Mouse (Mus musculus) c-Kit-positive CD71-negative TER-119-negative erythroid progenitor cells, embryonic 14.5 days (primary cell): ENCODE data around the gene Ube2r2.
A peak's percentile ranks its signal among the peaks of the same experiment; 100 is the strongest.

Source experiments
- DNase-seq: peaks from one replicate; pipeline ENCODE4 v3.0.0-alpha.2; 2013; ENCODE audit warnings: low read depth

Ube2r2 gene

DNA sequence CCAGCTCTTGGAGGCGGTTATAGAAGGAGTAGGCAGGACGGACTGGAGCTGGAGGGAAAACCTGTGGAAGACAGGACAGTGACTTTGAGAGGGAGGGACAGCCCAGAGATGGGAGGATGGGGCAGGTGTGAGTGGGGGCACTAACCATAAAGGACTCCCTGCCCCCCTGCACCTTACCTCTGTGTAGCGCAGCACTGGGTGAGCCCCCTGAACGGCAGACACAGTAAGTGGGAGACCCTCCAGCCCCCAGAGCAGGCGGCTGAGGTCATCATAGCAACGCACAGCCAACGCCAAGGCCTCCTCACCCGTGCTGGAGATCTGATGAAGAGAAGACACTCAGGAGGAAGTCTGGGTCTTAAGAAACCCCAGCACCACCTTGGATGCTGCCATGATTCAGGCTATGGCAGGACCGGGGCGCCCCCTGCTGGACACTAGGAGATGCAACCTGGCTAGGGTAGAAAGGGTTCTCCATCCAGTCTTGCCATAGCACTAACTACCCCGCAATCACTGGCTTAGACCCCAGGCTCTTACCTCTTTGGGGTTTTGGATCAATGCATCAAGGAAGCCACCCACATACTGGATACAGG lies 16.7 kb upstream of the Ube2r2 start:
- no peak for DNase-seq

DNA sequence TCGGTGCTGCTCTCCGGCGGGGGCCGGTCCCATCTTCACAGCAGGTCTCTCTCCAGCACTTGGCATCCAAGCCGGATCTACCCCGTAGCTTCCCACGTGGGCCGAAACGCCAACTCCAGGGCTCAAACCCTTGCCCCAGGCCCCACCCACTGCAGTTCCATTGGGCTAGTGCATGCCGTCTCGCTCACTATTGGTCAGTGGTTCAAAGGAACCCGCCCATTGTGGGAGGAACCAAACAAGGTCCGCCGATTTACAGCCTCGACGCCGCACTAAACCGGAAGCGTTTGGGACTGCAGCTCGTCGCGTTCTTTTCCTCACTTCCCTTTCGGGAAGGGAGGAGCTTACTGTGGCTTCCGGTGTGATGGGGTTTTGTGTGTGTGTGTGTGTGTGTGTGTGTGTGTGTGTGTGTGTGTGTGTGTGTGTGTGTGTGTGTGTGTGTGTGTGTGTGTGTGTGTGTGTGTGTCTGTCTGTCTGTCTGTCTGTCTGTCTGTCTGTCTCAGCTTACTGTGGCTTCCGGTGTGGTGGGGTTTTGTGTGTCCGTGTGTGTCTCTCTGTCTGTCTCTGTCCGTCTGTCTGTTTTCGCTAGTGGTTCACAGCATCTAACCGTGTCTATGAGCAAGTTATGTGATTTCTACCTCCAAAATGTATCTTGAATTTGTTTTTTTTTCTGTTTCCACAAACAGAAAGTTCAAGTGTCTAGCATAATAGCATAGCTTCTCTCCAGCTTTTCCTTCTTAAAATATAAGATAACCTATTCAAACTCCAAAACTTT lies 11.2 kb upstream of the Ube2r2 start, which contains the start of gene Nol6:
Gene Nol6 (minus strand): TSS at position 276 of the 772 bp plus-strand sequence.
- peak; percentile 99 for DNase-seq

DNA sequence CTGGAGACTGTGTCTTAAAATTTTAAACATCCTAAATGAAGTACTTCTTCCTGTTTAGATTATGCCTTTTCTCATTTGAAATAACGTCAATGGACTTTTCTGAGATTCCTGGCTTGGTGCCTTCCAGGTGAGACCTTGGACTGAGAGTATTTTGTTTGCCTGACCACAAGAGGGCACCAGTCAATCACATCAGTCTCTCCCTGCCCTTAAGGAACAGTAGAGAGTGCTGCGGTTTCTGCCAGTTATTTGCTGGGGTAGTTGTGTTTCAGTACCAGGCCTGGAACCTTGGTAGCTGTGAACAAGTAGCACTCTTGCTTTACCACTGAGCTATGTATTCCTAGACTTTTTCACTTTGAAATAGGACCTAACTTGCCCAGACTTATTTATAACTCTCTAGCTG lies 6.1 kb upstream of the Ube2r2 start:
- DNase-seq: peak; percentile 65

DNA sequence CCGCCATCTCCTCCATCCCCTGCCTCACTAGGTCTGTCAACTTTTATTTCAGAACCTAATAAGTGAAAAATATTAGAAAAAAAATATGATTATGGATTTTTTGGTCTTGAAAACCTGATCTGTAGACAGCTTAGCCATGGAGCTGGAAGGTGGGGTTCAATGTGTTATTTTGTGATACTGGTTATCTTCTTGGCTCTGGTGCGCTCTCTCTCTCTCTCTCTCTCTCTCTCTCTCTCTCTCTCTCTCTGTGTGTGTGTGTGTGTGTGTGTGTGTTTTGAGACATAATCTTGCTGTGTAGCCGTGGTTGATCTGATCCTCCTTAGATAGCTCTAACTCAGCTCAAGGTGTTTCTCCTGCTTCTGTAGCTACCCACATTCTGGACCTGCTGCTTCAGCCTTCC lies 5.7 kb upstream of the Ube2r2 start:
- peak; percentile 14 for DNase-seq

DNA sequence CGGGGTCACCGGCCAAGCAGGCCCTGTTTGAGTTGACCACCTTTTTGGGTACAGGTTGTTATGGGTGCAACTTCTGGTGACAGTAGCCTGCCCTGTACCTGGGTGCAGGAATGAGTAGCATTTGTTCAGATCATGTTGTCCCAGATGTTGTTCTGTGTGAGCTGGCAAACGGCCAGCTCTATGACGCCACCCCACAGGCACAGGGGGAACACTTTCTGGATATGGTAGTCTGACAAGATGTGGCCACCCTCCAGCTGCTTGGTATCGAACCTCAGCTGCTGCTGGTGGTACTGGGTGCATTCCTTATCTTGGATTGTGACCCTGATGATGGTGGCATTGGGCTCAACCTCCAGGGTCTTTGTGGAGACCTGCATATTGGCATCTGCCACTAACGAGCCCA lies 3.1 kb upstream of the Ube2r2 start:
- DNase-seq: no peak

DNA sequence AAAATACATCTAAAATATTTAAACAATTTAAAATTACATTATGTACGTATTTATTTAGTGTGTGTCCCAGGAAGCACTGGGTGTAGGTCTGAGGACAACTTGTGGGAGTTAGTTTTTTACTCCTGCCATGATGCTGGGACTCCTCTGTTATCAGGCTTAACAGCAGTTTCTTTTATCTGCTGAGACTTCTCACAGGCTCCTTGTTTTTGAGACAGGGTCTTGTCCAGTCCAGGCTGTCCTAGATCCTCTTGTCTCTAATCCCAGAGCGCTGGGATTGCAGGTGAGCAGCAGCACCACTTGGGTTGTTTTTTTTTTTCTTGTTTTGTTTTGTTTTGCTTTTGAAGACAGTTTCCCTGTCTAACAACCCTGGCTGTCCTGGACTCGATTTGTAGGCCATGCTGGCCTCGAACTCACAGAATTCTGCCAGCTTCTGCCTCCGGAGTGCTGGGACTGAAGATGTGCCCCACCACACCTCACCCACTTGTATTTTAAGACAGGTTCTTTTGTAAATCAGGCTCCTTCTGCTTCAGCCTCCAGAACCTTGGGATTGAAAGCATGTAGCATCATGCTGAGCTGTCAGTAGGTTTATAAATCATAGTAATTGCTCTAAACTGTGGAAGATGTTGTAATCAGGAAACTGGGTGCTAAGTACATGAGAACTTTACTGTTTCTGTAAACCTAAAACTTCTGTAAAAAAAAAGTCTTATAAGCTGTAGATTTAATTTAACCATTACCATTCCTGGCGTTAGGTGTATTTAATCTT lies 1.8 kb upstream of the Ube2r2 start:
- no peak for DNase-seq

DNA sequence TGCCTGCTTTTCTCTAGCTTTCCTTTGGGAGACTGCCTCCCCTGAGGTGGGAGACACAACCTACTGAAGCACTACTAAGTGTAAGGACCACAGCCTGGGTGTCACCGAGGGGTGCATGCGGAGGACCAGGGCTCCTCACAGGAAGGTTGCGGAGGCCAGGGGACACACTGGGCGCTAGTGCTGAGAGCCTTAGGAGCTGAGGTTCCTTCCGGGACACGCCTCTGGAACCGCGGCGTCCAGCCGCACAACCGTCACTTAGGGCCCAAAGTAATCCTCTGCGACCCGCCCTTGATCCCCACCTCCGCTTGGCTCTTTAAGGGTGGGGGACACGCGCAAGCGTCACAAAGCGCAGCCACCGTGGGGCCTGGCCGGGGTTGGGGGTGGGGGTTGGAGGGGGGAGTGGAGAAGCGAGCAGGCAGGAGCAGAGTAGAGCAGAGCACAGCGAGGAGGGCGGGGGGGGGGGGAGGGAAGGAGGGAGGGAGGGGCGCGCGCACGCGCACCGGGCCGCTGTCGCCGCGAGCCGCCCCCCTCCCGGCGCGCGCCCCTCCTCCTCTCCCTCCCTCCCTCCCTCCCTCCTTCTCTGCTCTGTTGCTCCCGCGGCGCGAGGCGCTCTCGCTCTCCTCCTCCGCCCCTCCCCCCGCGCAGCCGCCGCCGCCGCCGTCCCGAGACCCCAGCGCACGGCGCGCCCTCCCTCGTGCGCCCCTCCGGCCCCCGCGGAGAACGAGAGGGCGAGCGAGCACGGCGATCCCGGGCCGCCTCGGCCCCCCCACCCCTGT lies 420 bp upstream of the Ube2r2 start:
- DNase-seq: no peak

DNA sequence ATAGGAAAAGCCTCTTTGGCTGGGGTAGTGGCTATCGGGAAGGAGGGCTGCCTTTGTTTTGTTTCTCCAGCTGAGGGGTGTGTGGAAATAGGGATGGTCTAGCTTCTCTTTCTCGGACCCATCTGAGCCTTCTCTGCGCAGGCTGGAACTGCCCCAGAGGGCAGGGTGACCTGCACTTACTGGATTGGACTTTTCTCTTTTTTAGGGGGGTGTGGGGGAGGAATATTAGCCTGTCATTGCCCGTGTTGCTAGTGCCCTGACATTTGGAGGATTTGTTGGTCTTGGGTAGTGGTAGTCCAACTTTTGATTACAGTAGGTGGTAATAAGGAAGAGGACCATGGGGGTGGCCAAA lies 887 bp downstream of the Ube2r2 start:
- DNase-seq: no peak

DNA sequence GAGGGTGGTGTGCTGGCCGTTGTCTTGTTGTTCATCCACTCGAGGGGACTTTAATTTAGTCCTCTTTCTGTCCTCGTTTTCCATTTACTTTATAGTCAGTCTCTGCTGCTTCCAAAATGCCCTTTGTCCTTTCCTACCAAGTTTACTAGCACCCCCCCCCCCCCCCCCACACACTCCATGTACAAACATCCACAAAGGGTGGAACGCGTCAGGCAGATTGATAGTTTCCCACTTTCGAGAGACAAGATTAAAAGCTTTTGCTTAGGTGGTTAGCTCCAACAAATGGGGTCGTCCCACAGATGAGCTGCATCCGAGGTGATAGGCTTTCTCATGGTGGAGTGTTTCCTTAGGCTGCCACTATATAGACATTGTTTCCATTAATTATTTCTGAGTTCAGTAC lies 1.3 kb downstream of the Ube2r2 start:
- DNase-seq: no peak

DNA sequence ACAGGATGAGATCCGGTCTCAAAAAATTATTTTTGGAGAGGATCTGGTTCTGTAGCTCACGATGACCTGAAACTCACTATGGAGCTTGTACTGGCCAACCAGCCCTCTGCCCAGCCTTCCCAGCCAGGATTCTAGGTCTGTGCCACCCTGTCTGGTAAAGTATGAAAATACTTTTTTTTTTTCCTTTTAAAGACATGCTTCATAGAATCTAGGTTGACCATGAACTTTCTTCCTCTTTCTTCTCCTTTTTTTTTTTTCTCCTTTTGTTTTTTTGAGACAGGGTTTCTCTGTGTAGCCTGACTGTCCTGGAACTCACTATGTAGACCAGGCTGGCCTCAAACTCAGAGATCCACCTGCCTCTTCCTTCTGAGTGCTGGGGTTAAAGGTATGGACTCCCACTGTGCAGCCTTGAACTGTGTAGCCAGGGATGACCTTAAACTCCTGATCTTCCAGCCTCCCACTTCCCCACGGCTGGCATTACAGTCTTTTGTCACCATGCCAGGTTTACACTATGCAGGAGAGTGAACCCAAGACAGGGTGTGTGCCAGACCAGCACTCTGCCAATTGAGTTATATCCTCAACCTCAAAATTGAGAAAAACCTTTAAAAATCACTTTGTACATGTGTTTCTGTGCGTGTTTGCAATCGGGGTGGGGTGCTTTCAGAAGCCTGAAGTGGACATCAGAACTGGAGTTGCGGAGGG lies 4.8 kb downstream of the Ube2r2 start:
- DNase-seq: no peak

DNA sequence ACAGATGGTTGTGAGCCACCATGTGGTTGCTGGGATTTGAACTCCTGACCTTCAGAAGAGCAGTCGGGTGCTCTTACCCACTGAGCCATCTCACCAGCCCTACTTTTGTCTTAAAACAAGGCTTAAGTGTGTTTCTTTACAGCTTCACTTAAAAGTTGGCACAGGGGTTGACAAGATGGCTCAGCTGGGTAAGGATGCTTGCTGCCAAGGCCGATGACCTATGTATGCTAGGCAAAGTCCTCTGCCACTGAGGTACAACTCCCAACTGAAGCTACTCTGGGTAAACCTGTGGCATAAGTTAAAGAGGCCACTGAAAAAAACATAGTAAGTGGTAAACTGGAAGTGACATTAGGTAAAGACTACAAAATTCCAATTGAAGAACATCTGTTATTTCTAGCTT lies 7.1 kb downstream of the Ube2r2 start:
- DNase-seq: no peak

DNA sequence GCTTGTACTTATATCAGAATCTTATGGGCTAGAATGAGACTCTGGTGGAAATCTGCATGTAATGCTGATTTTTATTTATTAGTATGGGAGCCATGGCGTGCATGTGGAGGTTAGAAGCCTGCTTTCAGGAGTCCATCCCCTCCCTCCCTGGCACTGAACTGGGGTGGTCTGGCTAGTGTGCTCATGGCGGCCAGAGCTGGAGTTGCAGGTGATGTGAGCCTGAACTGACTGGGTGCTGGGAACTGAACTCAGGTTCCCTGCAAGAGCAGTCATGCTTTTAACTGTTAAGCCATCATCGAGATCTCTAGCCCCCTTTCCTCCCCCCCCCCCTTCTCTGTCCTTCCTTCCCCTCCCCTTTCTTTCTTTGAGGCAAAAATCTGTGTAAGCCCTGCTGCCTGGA lies 14.3 kb downstream of the Ube2r2 start:
- DNase-seq: no peak

DNA sequence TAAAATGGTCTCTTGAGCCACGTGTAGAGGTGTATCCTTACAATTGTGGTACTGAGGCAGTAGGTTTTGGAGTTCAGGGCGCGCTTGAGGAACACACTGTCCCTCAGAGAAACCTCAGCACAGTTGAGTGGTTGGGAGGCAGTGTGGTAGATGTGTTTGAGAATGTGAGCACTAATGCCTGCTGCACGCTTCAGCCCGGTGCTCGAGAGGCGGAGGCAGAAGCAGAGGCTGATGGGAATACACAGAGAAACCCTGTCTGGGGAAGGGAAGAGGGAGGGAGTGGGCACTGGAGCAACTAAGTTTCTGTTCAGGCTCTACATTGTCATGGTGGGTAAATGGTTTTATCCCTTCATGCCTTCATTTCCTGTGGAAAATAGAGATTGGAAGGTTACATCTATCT lies 15.6 kb downstream of the Ube2r2 start:
- no peak for DNase-seq

DNA sequence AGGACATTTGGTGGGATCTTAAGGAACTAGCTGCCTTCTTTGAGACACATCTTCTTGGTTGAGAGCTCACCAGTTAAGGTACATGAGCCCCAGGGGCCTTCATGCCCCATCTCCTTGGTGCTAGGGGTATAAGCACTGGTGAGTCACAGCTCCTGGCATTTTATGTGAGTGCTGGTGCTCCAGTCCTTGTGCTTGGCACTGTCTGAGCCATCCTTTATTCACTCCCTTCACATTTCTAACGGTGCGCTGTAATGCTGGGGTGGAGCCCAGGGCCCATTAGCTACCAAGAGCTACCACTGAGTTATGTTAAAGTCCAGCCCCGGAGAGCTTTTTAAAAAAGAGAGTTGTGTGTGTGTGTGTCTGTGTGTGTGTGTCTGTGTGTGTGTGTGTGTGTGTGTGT lies 17.6 kb downstream of the Ube2r2 start:
- no peak for DNase-seq

DNA sequence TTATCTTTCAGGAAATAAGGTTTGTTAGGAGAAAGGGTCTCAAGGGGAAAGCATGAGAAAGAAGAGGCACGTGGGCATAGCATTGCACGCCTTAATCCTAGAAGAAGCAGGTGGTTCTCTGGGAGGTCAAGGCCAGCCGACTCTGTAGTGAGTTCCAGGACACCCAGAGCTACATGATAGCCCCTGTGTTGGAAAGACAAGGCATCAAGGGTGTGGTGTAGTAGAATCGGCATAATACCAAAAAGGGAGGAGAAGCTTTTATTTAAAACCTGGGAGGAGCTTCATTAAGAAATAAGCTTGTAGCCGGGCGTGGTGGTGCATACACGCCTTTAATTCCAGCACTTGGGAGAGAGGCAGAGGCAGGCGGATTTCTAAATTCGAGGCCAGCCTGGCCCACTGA lies 21.4 kb downstream of the Ube2r2 start:
- DNase-seq: no peak

DNA sequence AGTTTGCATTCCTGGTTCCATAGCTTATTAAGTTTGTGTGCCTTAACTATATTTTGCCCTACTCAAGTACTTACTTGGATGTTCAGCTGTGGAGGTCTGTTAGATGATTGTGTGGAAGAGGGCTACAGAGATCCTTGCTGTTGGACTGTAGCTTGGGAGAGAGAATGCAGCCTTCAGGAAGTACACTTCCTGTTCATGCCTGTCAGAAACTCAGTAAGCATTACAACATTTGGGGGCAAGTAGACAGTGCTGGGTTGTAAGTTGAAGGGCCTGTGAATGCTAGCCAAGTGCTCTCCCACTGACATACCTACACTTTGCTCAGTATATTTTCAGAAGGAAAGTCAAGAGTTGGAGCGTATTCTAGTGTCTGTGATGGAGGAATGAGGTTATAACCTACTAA lies 22.7 kb downstream of the Ube2r2 start:
- no peak for DNase-seq

DNA sequence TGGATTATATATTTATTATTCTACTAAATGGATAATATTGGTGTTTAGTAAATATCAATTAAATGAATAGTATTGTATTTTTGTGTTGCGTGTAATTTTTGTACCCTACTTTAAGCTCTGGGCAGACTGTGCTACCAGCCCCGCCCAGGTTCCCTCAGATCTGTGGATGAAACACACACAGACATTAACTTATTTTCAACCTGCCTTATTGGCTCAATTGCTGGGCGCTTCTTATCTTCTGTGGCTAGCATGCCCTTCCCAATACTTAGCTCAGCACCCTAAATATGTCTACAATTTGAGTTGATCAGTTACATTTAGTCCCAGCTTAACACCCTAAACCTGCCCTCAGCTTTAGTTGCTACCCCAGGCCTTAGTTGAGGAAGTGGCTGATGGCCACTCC lies 25.7 kb downstream of the Ube2r2 start:
- DNase-seq: no peak

DNA sequence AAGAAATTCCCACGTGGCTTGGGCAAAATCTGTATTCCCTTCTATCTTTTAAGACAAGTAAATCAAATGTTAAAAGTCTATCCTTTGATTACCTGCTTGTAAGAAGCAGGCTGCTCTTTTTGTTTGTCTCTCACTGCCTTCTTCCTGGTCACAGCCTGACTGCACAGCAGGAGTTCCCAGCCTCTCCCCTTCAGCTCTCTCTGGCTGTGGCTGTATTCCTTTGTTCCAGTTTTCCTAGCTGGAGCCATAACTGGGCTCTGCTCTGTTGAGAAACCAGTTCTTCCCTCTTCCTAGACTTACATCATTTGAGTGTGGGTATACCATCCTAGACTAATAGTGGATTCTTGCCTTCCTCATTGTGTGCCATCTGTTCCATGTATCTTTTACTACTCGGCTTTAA lies 29.4 kb downstream of the Ube2r2 start:
- DNase-seq: no peak

DNA sequence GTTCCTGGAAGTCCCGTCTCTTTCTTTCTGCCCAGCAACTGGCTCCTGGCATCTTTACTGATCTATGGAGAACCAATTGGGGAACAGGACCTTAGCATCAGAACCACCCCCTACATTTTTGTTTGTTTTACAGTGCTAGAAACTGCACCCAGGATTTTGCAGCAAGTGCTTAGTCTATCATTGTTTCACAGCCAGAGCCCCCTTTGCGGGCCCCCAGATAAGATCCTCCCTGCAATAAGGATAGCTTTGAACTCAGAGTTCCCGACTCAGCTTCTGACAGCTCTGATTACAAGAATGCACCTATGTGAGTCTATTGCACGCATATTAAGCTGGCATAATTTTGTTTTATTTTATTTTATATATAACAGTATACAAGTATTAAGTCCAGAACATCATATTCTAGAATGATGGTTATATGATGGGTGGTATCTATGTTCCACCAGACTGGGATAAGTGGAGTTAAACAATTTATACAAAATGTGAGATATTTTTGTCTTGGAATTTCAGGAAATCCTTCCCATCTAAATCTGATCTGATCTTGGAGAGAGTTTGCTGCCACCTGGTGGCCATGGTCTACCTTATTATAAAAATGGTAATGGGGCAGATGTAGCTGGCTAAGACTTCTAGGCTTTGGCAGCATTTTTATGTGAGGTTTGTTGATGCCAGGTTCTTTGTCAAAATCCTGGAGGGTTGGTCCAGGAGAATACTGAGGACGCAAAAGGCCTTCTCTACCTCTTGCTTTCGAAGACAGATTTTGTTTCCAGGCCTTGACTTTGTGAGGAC lies 30.3 kb downstream of the Ube2r2 start:
- DNase-seq: peak; percentile 42

DNA sequence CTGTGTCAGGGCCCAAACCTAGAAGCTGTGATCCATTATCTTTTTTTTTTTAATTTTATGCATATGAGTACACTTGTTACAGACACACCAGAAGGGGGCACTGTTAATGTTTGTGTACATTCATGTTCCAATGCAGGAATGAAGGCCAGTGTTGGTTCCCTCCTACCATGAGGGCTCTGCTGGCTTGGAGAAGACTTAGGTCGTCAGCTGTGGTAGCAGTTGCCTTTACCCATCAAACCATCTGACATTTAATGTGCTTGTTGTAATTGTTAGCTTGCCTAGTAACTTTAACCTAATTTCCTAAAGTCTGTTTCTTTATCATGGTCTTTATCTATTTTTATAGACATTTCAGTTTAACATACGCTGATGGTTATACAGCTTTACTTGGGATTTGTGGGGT lies 35.4 kb downstream of the Ube2r2 start:
- DNase-seq: no peak

DNA sequence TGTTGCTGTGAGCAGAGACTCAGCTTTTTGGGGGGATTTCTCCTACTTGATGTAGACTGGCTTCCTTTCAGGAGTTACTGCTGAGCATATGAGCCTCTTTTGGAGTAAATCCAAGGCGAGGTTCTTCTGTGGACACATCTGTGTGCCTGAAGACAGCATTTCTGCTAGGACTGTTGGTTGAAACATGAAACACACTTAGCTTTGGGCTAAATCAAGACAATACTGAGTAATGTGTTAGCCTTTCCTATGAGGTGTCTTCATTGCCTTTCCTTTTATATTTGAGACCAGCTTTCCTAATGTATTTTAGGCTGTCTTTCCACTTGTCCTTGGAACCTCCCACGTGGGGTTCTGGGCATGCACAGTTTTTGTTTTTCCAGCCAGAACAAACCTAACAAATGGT lies 39.1 kb downstream of the Ube2r2 start:
- no peak for DNase-seq
